Mouse (Mus musculus): Measurements from ENCODE around the gene Stradb. TPM values are rescaled to one million over a fixed set of nuclear protein-coding genes. Genes with fewer than 3 reads are reported as not detected.
"Not testable (repeated sequence)": the region's sequence is repeated elsewhere in the genome, so short reads cannot be mapped to it uniquely, and the experiment has no call there.

The Stradb gene
- 10 to 100 TPM; 28.4 to 31.7 TPM for total RNA-seq (2021)

DNA sequence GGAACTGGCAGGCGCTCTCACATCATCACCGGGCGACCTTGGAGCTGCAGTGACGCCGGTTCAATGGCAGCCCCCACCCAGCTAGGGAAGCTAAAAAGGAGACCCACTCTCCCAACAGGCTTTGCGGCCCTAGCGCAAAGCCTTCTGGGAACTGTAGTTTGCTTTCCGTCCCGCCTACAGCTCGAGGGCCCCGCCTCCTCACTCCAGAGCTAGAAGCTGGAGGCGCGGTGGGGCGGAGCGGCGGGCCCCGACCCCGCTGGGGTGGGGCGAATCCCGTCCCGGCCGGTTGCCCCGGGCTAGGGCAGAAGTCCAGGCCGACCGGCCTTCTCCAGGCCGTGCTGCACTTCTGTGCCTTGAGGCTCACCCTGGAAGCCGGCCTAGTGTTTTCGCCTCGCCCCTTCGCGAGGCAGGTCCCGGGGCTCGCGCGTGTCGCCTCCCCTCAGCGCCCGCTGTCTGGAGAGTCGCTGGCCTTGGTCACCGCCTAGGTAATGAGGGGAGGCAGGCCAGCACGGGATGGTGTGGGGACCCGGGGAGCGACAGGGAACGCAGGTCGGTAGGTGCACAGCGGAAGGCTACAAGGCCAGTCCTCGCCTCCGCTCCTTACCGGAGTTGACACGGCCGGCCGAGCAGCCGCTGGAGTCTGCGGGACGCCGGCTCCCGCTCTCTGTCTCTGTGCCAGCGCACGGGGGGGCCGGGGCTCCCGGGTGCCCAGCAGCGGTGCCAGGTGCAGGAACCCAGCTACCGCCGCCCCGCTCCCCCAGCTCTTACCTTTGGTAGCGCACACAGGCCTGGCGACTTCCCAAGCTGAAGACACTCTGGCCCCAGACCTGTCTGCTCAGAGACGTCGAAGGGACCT, at the start of gene Stradb, which contains the start of gene Trak2:
TSS of gene Stradb (plus strand) at position 157 of the 856 bp plus-strand sequence.
TSS of gene Trak2 (minus strand) at position 65 of the 856 bp plus-strand sequence.
- peak; percentile 95 for DNase-seq

DNA sequence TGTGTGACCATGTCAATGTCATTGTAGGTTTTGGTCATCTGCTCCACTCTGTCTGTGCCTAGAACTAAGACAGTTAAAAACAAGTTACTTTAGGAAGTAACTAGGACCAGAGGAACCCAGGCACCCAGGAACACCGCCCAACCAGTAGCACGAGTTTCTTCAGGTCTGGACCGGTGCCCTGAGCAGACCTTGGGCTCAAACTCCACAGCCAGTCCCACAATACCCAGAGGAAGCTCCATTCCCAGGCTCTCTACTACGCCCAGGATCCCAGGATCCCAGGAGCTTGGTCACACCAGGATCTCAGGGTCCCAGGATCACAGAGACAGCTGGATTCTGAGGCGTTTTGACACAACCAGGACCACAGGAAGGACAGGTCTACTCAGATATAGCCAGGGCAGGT, 46.7 kb upstream of the Stradb start:
- no peak for DNase-seq

DNA sequence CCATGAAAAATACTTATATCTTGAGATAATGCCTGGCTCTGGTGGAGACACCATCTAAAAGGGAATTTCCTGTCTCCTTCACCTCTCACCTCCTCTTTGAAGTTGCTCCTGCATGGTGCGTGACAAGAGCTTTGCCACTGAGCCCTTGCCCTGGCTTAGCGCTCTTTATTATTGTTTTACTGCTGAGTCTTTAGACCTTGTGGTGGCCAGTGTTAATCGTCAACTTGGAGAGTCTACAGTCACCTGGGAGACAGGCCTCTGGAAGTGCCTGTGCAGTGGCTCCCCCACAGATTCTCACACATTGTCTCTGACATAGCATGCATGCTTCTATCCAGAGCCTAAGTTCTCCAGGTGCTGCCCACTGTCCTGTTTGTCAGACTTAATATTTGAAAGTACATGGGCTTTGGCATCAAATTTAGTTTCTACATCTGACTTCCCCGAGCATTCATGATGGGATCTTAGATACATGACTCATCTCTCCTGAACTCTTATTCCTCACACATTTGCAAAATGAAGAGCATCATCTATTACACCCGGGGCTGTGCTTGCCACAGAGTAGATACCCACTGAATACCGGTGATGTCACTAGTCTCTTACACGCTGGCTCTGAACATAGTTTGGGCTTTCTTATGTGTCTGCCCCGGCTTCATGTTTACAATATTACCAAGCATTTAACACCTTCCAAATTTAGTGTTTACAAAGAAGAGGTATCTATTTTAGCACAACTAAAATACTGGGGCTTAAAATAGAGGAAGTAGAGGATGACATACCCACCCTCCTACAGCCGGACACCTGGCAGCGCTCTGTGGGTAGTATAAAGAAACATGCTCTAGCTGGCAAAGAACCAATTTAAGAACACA, 36.3 kb upstream of the Stradb start:
- DNase-seq: no peak

DNA sequence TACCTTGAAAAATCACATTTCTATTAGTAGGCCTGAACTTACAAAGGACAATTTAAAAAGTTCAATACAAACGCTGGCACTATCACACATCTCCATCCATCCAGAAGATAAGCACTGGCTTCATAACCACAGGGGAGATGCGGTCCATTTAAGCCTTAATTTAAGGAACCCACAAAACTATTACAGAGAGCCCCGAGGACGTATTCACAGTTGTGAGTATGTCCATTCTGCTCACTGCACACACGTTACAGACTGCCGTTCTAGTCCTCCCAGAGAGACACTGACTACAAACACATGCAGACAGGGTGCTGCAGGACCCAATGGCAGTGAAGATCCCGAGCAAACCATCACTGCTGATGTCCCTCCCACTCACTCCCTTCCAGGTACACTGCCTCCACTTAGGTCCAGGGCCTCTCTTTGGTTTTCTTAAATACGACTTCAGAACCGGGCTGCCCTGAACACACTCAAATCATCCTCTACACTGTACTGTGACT, 35.7 kb upstream of the Stradb start:
- no peak for DNase-seq

DNA sequence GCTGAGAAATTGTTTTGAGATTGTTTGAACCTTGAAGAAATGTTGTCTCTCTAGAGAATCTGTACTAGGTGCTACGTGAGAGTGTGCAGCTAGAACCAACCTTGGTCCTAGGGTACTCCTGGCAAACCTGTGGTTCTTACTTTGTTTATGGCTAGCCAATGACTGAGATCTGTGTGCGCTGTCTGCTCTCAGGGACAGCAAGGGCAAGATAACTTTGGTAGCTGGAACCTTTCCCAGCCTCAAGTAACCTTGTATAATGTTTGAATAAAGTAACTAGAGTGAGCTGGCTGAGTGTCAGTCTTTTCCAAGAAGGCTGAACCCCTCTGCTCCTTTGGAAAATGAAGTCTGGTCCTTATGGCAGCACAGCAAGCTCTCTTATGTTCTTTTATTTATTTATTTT, 27.8 kb upstream of the Stradb start:
- DNase-seq: no peak

DNA sequence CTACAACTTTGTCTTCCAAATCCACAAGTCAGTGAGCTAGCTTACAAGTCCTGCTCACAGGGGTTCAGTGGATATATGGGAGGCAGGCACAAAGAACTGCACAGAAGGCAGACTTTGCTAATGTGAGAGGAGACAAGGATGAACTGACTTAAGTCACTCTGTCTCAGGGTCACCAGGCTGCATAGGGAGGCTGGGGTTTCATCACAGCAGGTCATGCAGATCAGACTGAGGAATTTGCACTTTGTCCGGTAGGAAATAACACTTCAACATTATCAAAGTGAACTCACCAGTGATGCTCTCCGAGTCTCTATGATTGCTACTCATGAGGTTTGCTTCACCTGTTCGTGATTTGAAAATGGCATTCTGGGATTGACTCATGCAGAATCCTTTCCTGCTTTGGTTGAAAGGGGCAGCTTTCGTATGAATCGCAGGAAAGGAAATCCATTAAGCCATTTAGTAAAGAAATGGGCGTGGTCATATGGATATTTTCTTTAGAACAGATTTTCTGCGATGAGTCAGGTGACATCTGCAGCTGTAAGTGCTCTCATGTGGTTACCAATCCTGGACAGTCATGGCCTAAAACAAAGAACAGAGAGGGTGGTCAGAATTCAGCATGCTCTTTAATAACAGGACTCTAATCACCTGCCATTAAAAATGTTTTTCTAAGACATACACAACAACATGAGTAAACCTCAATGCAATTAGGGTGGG, 27.2 kb upstream of the Stradb start:
- DNase-seq: no peak

DNA sequence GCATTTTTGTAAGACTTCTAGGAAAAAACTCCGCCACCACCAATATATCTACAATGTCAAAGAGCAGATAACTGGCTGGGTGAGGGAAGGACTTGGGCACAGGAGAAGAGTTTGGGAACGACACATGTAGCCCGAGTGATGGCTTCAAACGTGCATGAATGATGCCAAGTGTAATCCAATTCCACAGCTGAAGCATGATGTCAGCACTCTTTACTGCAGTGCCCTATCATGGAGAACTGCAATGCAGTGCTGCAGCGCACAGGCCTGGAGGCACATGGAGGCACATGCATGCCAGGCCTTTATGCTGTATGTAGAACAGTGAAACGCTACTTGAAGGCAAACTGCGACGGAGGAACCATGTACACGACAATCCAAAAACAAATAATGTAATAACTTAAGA, 26.6 kb upstream of the Stradb start:
- no peak for DNase-seq

DNA sequence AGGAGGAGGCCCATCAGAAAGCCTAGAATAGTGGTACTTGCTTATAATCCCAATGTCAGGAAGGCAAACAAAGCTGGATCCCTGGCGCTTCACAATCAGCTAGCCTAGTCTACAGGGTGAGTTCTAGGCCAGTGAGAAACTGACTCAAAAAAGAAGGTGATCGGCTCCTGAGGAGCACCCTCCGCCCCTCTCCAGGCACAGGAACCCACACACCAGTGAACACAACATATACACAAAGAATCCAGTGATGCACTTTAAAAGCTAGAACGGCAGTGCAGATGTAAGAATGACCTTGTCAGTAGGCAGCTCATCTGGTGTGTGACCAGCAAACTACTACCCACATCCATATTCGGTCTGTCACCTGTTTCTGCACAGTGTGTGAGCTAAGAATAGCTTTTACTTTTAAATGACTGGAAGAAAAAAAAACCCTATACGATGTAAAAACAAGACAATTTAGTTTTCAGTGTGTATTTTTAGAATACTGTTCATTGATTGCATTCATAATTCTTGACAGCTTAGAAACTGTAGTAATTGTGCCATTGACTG, 23.7 kb upstream of the Stradb start:
- no peak for DNase-seq

DNA sequence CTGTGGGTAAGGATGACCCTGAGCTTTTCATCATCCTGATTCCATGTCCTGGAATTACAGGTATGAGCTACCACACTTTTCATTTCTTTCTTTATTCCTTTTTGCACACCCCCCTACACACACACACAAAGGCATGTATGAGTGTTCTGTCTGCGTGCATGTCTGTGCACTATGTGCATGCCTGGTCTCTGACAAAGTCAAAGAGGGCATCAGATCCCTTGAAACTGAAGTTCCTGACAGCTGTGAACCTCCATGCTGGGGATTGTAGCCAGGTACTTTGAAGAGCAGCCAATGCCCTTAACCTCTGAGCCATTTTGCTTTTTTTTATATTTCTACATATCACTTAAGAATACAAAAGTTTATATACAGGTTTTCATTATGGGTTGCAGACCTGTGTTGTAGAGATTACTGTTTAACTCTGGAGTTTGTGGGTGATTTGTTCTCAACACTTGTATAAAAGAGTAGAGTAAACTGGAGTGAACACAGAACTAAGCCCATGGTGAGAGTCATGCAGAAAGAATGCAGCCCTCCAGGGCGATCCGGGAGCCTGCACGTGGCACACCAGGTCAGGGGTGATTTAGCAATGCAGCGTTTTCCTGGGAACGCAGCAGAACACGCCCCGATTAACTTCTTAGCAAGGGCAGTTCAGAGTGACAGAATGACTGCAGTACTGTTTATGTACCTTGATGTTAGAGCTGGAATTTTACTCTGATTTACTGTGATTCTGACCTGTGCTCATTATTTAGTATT, 22.2 kb upstream of the Stradb start:
- peak; percentile 52 for DNase-seq

DNA sequence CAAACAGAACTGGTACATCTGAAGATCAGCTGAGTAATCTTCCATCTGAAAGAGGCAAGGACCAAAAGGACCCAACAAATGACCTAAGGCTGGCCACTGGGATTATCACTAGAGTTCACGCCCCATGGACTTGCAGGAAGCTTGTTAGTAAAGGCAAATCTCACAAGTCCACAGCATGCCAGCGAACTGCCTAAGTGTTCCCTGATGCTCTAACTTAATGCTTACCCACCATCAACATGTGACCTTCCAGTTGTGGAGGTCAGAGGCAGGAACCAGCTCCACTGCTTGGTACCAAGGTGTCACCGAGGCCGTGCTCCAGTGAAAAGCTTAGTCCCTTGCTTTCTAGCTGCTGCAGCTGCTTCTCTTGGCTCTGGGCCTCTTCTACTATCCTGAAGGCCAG, 21.5 kb upstream of the Stradb start:
- DNase-seq: no peak

DNA sequence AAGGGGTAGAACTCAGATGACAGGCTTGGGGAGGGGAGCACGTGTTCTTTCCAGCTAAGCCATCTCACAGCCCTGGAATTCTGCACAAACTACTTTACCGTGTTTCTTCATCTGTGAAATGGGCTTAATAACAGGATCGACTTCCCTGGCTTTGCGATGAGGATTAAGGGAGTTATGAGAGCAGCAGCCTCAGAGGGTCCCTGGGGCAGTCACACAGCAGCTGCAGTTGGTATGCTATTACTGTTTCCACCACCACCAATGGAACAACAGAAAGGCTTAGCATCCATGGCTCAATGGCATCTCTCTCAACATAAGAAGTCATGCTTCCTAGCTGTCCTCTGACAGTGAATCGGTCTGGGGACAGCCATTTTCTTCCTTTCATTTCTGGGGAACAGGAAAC, 20.8 kb upstream of the Stradb start:
- no peak for DNase-seq

DNA sequence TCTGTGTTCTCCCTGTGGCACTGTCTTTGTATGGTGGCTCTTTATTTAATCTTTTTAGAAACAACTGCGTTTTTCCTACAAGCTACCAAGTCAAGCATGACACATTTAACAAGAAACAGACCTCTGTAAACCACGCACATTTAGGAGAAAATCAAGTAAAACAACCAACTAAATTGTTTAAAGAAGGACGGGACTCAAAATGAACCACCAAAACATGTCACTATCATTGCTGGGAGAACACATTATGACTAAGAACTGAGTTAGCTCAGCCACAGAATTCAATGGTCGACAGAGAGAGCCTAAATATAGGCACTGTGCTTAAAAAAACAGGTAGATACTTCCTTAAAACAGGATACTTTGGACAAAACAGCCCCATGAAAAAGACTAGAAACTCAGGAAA, 20.3 kb upstream of the Stradb start:
- no peak for DNase-seq

DNA sequence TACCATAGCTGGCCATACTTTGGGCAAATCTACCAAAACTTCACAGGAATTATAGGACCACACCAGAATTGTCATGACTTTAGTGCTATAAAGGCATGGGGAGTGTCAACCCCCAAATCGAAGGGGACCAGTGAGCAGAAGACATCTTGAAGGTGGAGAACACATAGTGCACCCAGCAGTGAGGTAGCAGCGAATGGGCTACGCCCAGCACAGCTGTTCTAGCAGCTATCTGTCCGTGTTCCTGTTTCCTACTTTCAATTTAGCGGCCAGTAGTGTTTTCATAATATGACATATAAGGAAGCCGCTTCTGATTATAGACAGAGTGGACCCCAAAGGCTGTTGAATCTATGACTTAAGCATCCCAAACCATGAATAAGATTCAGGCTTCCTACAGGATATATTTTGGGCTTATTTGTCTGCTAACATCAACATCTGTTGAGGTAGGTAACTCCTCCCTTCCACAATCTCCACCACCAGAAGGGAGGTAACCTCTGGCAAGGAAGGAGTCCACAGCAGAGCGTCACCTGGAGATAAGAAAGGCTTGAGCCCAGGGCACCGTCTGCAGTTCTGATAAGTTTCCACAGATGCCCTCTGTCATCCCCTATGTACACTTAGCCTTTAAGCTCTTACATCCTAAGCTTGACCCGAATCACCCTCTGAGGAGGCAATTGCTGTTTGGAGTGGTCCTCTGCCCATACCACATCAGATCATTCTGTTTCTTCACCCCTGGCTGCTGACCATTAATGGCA, 19.5 kb upstream of the Stradb start:
- DNase-seq: no peak

DNA sequence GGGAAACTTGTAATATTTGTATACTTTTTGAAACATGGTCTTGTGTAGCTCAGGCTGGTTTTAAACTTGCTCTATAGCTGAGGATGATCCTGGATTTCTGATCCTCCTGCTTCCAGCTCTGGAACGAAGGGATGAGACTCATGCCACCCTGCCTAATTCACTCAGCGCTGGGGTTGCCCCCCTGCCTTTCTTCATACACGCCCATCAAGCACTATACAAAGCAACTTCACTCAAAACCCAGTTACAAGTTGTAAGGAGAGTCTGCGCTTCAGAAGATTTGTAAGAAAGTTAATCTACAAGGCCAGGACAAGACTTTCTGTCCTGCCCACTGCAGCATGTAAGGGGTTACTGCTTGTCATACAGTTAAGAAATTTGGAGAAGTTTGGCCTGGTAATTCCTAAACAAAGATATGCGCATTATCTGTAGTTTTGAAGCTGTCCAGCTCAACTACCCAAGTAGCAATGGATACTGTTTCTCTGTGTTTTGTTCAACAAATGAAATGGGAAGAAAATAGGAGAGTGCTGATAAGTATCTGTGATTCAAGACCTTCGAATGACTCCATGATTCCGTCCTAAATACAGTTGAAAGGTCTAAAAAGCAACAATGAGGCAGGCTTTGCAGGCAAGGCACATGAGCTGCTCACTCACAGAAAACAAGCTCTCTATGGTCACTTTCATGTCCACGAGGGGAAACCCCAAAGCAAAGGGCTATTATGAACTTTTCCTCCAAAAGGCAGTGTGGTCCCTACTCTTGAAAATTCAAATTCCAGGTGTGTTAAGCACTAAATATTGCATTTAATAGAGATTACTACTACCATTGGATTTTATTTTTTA, 18.5 kb upstream of the Stradb start:
- DNase-seq: no peak

DNA sequence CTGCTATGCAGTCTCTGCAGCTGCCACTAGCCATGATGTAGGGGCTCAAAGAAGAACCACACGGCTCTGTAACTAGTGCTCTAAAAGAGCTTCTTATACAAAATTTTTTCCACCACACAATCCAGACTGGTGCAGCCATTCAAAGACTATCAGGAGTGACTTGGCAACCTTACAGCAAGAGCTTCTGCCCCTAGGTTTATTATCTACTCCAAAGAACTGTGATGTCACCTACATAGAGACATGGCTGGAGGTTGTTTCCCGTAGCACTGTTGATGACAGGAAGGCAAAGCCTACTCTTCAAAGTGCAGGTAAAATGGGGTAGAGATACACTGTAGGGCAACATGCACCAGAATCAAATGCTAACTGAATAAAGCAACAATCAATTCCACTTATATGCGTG, 17.6 kb upstream of the Stradb start:
- no peak for DNase-seq

DNA sequence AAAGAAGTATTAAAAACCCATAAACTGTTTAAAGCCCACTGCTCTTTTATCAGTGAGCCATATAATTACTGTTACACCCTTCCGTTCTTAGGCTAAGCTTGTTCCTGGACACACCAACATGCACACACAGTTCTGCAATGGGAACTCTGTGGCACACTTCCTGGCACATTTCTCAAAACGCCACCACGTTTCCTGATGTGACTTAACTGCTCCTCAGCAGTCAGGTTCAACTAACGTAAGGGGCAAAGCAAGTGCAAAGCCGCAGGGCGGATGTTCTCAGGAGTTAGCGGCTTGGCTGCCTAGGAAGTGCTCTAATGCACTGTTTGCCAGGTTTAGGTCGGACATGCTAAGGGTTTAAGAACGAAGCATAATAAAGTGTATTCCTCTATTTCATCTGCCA, 17.1 kb upstream of the Stradb start:
- DNase-seq: no peak

DNA sequence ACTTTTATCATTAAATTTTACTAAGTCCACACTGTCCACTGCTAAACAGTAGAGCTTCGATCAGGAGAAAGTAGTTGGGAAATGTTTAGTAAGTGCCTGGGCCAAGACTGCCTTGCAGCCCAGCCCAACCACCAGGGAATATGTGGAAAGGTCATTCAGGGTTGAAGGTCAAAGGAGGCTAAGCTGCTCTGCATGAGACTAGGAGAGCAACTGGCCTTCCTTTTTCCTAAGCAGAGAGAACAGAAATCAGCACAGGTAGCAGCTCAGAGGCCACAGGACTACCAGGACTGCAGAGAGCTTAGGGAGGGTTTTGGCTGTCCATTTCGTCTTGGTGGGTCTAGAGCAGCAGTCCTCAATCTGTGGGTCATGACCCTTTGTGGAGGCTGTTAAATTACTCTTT, 15.4 kb upstream of the Stradb start:
- DNase-seq: no peak

DNA sequence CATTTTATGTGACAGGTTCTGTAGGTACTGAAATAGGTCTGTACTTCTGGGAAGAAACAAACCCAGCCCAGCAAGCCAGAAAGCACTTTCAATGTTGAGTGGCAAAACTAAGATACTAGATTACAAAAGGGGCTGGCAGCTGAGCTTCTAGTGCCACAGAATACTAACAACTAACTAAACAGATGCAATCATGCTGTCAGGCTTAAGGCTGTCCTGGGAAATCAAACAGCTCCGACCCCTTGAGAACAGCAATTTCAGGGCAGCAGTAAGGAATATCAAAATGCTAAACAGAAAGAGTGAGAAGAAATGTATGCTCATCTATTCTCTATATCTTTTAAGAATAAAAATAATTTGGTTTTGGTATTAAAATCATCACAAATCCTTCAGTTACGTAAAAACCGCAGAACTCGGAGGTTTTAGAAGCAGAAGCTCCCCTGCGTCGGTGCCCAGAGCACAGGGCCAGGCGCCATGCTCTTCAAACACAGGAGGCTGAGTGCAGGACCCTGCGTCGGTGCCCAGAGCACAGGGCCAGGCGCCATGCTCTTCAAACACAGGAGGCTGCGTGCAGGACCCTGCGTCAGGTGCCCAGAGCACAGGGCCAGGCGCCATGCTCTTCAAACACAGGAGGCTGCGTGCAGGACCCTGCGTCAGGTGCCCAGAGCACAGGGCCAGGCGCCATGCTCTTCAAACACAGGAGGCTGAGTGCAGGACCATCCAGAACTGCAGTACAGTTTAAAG, 14.4 kb upstream of the Stradb start:
- not testable (repeated sequence) for DNase-seq

DNA sequence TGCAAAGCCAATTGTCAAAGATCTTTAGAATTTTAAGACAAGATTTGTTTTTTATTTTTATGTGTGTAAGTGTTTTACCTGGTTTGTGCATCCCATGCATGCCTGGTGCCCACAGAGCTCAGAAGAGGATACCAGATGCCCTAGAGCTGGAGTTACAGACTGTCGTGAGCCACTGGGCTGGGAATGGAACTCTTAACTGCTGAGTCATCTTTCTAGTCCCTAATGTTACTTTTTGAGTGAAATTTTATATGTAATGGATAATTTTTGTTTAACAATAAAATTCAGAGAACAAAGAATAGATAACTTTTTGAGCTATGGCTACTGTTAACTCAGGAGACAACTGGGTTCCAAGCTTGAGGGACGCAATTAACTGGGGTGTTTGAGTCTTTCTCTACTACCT, 13.6 kb upstream of the Stradb start:
- DNase-seq: no peak
